Mouse (Mus musculus) heart, embryonic 15.5 days (tissue): ENCODE results near the gene Slc35d3. TPM values are rescaled to one million over a fixed set of nuclear protein-coding genes. Genes with fewer than 3 reads are reported as not detected.

Experiments used
- ATAC-seq: fragments of 200-750 bp; cut with Nextera tagmentation; replicated peaks from 2 replicates; pipeline ENCODE4 v1.8.0; 2017; ENCODE audit warnings: low read depth, moderate TSS enrichment; ENCODE audit not compliant: insufficient number of reproducible peaks, insufficient read depth, low FRiP score
- H3K27ac ChIP-seq: fragments of 300-500 bp; sonication (generic); 2 replicates; pipeline ENCODE4 v1.5.1; 2015; ENCODE audit warnings: mild to moderate bottlenecking, inconsistent platforms
- H3K27me3 ChIP-seq: fragments of 300-500 bp; sonication (generic); 2 replicates; pipeline ENCODE4 v1.6.1; 2015; ENCODE audit warnings: inconsistent platforms
- H3K36me3 ChIP-seq: fragments of 300-500 bp; sonication (generic); 2 replicates; pipeline ENCODE4 v1.6.1; 2015; ENCODE audit warnings: mild to moderate bottlenecking, inconsistent platforms
- H3K4me1 ChIP-seq: fragments of 300-500 bp; sonication (generic); replicated peaks from 2 replicates; pipeline ENCODE4 v1.6.1; 2015; ENCODE audit warnings: inconsistent platforms
- H3K4me2 ChIP-seq: fragments of 300-500 bp; sonication (generic); 2 replicates; pipeline ENCODE4 v1.6.1; 2015; ENCODE audit warnings: inconsistent platforms, mild to moderate bottlenecking, moderate library complexity
- H3K4me3 ChIP-seq: fragments of 300-500 bp; sonication (generic); 2 replicates; pipeline ENCODE4 v1.5.1; 2015; ENCODE audit warnings: mild to moderate bottlenecking, inconsistent platforms
- H3K9ac ChIP-seq: fragments of 300-500 bp; sonication (generic); 2 replicates; pipeline ENCODE4 v1.6.1; 2015; ENCODE audit warnings: mild to moderate bottlenecking, inconsistent platforms
- H3K9me3 ChIP-seq: fragments of 300-500 bp; sonication (generic); replicated peaks from 2 replicates; pipeline ENCODE4 v1.6.1; 2016; ENCODE audit warnings: inconsistent platforms
- WGBS: fragments of 180-500 bp; shearing (Covaris S2); methylation state at CpG from one replicate; pipeline ENCODE4 v1.1.7; 2015; ENCODE audit warnings: mixed read lengths; 5-methylcytosine and 5-hydroxymethylcytosine counted together
- polyA plus RNA-seq: library from polyadenylated mRNA; unstranded; fragments of >200 nt; fragmentation: Nextera tagmentation; extraction: Ambion mirVana; gene quantifications from 2 replicates; pipeline ENCODE4 v1.2.1, GENCODE M21; 2015

Slc35d3 gene
- polyA plus RNA-seq, 1 experiment from 2014 or later = 0.37 TPM

GRCm38 (mm10) chr10:19834222-19834621 lies 17.0 kb downstream of the Slc35d3 start:
- Histone ChIP-seq H3K36me3 (no peaks in the 10 kb centered on the region), H3K27ac (no peak overlapping the region), H3K4me1 (no peaks in the 10 kb centered on the region), H3K9ac (no peak overlapping the region), H3K4me3 (no peak overlapping the region), H3K27me3 (no peaks in the 10 kb centered on the region), H3K9me3 (no peaks in the 10 kb centered on the region), H3K4me2 (no peak overlapping the region)
- no peak for ATAC-seq
- WGBS = 95% methylated on average over 6 of the region's 6 CpGs

DNA sequence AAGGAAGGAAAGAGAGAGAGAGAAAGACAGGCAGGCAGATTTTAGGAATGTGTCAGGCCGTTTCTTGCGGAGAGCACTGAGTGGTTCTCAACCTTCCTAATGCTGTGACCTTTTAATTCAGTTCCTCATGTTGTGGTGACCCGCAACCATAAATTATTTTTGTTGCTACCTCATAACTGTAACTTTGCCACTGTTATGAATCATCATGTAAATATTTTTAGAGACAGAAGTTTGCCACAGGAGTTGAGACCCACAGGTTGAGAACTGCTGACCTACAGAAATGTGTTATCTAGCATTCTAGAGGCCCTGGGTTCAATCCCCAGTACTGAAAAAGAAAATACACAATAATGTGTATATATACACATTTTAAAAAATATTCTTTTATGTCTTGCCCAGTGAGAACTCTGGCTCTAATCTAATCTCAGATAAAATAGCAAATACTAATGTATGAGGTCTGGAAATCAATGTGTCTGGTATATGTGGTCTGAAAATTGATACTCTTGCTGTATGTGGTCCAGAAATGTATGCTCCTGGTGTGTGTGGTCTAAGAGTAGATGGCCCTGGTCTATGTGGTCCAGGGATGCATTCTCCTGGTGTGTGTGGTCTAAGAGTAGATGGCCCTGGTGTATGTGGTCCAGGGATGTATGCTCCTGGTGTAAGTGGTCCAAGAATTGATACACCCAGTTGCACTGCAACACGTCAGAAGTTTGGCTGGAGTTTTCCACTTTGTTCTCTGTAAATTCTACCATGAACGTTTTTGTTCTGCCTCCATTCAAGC lies 20.0 kb downstream of the Slc35d3 start:
- Histone ChIP-seq H3K4me2 (no peak overlapping the region), H3K36me3 (no peaks in the 10 kb centered on the region), H3K9me3 (no peaks in the 10 kb centered on the region), H3K4me3 (no peak overlapping the region), H3K4me1 (no peaks in the 10 kb centered on the region), H3K9ac (no peak overlapping the region), H3K27ac (no peak overlapping the region), H3K27me3 (no peaks in the 10 kb centered on the region)
- WGBS = 74% methylated on average over 5 of the region's 5 CpGs
- no peak for ATAC-seq

DNA sequence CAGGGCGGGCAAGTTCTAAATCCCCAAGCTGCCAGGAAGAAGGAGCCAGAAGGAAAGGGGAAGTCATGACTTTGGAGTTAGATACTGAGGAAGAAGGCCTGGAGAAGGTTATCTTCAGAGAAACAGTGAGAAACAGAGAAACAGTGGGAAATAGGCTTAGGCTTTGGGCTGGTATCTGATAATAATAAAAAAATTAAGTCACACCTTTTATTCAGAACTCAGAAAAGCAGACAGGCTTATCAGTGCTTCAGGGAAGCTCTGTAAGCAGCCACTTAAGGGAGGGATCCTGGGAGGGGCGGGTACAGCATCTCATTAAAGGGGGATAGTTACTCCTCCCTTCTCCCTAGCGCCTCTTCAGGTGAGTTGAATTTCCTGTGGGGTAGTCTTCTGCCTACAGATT lies 30.3 kb downstream of the Slc35d3 start:
- 73% methylated on average over 3 of the region's 3 CpGs for WGBS

DNA sequence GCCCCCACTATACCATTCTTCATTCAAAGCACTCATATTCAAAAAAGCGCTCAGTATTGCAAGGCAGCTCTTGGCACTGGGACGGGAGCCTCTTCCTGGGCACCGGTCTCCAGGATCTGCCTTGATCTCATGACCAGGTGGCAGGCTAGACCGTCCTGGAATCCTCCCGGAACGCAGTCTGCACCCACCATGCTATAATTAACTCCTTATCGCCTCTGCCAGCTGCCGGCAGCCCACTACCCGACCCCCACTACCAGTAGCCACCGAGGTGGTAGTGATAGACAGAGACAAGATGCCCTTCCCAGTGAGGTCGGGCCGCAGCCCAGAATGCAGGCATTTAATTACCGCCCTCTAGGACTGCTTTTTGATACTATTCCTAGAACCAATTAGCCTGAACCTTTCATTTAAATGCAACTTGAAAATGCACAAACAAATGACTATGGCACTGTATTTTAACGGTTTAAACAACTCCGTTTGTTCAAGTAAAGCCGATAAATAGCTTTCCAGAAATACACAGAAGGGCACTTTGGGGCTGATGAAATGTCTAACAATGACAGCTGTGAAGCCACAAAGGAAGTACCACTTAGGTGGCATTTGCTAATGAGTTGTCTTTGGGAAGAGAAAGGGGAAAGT lies 32.4 kb downstream of the Slc35d3 start:
- Histone ChIP-seq H3K27ac (no peak overlapping the region), H3K9me3 (no peaks in the 10 kb centered on the region), H3K4me3 (no peak overlapping the region), H3K4me1 (peaks cover 29% of the 10 kb centered on the region), H3K9ac (no peak overlapping the region), H3K4me2 (0 out of 2 replicates have a peak overlapping the region, but pooled peaks have one; percentile 1), H3K27me3 (0 out of 2 replicates have a peak, but pooled peaks cover 2% of the 10 kb centered on the region), H3K36me3 (no peaks in the 10 kb centered on the region)
- ATAC-seq = peak; percentile 45; the same call in 1 of the 2 replicates
- WGBS = 19% methylated on average over 16 of the region's 16 CpGs

More for the DNA sequence above, 30.3 kb downstream of the Slc35d3 start:
- Histone ChIP-seq H3K4me3 (no peak overlapping the region), H3K27me3 (no peaks in the 10 kb centered on the region), H3K27ac (no peak overlapping the region), H3K9me3 (no peaks in the 10 kb centered on the region), H3K4me2 (no peak overlapping the region), H3K4me1 (peaks cover 10% of the 10 kb centered on the region), H3K9ac (no peak overlapping the region), H3K36me3 (no peaks in the 10 kb centered on the region)
- no peak for ATAC-seq

DNA sequence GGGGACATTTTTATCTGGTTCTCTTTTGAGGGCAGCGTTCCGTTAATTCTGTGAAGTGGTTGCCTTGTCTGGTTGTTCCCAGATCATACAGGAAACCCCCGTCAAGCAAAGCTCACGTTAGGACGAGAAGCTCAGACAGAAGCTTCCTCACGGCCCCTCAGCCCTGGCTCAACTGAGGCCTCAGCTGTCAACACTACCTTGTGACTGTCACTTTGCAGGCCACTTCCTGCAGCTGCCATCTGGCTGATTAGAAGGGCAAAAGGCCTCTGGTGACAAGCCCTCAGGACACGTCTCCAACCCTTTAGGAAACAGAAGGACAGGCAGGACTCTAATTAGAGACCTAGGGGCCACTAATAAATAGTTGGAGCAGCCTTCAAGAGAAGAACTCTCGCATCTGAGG lies 35.9 kb downstream of the Slc35d3 start:
- no peaks in the 10 kb centered on the region for H3K9me3 ChIP-seq
- H3K36me3 ChIP-seq = no peaks in the 10 kb centered on the region
- H3K27me3 ChIP-seq = 0 out of 2 replicates have a peak, but pooled peaks cover 5% of the 10 kb centered on the region
- ATAC-seq = peak; percentile 72
- no peak overlapping the region for H3K9ac ChIP-seq
- H3K4me2 ChIP-seq = peak overlapping the region; percentile 26
- H3K4me1 ChIP-seq = peaks cover 46% of the 10 kb centered on the region
- peak overlapping the region; percentile 34; the same call in 1 of the 2 replicates for H3K27ac ChIP-seq
- no peak overlapping the region for H3K4me3 ChIP-seq
- 8% methylated on average over 8 of the region's 8 CpGs for WGBS

GRCm38 (mm10) chr10:19811436-19812172 lies 39.7 kb downstream of the Slc35d3 start:
- 30% methylated on average over 9 of the region's 9 CpGs for WGBS
- Histone ChIP-seq H3K9me3 (no peaks in the 10 kb centered on the region), H3K27ac (0 out of 2 replicates have a peak overlapping the region, but pooled peaks have one; percentile 5), H3K4me2 (peak overlapping the region; percentile 5; the same call in 1 of the 2 replicates), H3K4me3 (no peak overlapping the region), H3K27me3 (0 out of 2 replicates have a peak, but pooled peaks cover 5% of the 10 kb centered on the region), H3K9ac (no peak overlapping the region), H3K4me1 (peaks cover 38% of the 10 kb centered on the region), H3K36me3 (no peaks in the 10 kb centered on the region)
- ATAC-seq = no peak

GRCm38 (mm10) chr10:19804763-19805162 lies 46.5 kb downstream of the Slc35d3 start:
- no peak overlapping the region for H3K4me2 ChIP-seq
- no peaks in the 10 kb centered on the region for H3K4me1 ChIP-seq
- H3K36me3 ChIP-seq = no peaks in the 10 kb centered on the region
- no peak overlapping the region for H3K9ac ChIP-seq
- H3K27me3 ChIP-seq = no peaks in the 10 kb centered on the region
- 70% methylated on average over 7 of the region's 7 CpGs for WGBS
- no peak overlapping the region for H3K4me3 ChIP-seq
- H3K27ac ChIP-seq = no peak overlapping the region
- ATAC-seq = no peak
- H3K9me3 ChIP-seq = no peaks in the 10 kb centered on the region

GRCm38 (mm10) chr10:19802958-19803357 lies 48.3 kb downstream of the Slc35d3 start:
- no peak overlapping the region for H3K4me2 ChIP-seq
- H3K9me3 ChIP-seq = no peaks in the 10 kb centered on the region
- H3K4me1 ChIP-seq = no peaks in the 10 kb centered on the region
- H3K9ac ChIP-seq = no peak overlapping the region
- no peak overlapping the region for H3K27ac ChIP-seq
- no peaks in the 10 kb centered on the region for H3K27me3 ChIP-seq
- no peak overlapping the region for H3K4me3 ChIP-seq
- no peak for ATAC-seq
- WGBS = 77% methylated on average over 7 of the region's 7 CpGs
- H3K36me3 ChIP-seq = no peaks in the 10 kb centered on the region

Other genes with a start within 250 kb of the Slc35d3 start
- gene Il22ra2, start 229.5 kb downstream of the Slc35d3 start, polyA plus RNA-seq = not detected in 2 replicates
- 0.38 TPM in 1 of 2 replicates, not detected in the other for gene Il20ra, start 138.9 kb downstream of the Slc35d3 start, polyA plus RNA-seq
- gene Pex7, start 56.2 kb upstream of the Slc35d3 start, polyA plus RNA-seq = 33.9 and 34.8 TPM in 2 replicates
- 2.6 and 3.2 TPM in 2 replicates for gene Map3k5, start 83.0 kb upstream of the Slc35d3 start, polyA plus RNA-seq